Mouse (Mus musculus): ENCODE data around the gene 5430419D17Rik.

GRCm38 (mm10) chr7:131223086-131223485 lies 48.9 kb downstream of the 5430419D17Rik start:
- TF ChIP-seq POLR2A (IDR thresholded peaks at IDR 0.05; ENCODE audit: extremely low read depth, insufficient read depth, low read length) (no peak), CTCF (IDR thresholded peaks at IDR 0.05; ENCODE audit: low read depth, low read length) (no peak)

Measured in liver, adult 2 months (tissue).